Mouse (Mus musculus): ENCODE results near the gene Tm9sf1.

The Tm9sf1 gene

DNA sequence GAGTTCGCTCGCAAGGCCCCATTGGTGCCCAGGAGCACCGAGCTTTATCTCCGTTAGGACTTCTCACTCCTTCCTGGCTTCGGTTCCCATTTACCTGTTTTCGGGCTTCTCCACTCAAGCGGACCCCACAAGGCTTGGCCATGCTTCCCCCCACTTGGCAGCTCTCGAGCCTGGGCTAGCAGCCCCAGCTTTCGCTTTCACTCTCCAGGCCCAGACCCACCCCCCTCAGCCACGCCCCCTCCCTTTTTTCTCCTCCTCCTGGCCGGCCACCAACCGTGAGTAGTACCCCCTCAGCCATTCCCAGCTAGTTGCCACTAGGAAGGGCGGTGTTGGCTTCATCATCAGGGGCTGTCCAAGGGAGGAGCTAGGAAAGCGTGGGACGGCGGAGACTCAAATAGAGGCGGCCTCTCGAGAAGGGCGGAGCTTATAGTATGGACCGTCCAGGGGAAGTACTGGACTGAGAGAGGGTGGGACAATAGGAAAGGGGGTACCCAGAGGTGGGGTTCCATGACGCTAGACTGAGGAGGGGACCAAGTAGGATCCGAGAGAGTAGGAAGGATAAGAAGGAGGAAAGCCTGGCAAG lies 52.8 kb downstream of the Tm9sf1 start, which contains the start of gene Psme2:
Gene Psme2, minus strand, starts transcription at position 366 of the 583 bp plus-strand sequence.
- peak; percentile 97 for DNase-seq (ENCODE audit: low read depth, low spot score)

DNA sequence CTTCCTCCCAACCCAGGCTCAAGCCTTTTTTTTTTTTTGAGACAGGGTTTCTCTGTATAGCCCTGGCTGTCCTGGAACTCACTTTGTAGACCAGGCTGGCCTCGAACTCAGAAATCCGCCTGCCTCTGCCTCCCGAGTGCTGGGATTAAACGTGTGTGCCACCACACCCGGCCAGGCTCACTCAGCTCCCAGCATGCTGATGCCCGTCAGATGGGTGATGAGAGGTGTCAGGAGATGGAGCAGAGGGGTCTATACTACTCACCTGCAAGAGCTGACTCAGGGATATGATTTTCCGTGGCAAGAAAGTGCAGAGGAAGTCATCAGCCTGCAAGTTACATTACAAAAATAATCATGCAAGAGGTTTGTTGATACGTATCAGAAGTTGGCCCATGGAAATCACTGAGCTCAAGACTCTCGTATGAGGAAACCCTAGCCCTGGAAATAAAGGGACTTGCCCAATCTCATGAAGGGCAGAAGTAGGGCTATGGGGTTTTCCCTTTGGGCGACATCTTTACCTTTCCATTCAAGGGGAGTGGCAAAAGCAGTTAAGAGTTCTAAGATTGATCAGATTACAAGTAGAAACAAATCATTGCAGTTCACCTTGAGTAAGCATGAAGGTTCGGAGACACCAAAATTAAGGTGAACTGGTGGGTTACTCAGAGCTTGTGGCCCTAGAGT lies 53.7 kb downstream of the Tm9sf1 start:
- DNase-seq (ENCODE audit: low read depth, low spot score) = no peak

DNA sequence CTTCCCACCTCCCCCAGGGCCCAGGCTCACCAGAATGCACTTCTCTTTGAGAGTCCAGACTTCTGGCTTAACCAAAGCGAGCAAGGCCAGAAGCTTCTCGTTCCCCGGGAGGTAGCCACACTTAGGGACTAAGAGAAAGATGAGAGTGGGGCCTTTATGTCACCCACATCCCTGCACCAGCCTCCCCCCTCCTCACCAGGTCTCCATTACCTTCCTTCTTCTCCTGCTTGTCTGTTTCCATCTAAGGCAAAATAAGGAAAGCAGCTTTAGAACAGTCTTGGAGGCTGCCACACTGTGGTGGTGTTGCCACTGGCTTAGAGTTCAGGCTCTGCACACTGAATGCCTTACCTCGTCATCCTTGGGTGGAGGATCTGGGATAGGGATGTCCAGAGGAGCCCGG lies 54.3 kb downstream of the Tm9sf1 start:
- no peak for DNase-seq (ENCODE audit: low read depth, low spot score)

DNA sequence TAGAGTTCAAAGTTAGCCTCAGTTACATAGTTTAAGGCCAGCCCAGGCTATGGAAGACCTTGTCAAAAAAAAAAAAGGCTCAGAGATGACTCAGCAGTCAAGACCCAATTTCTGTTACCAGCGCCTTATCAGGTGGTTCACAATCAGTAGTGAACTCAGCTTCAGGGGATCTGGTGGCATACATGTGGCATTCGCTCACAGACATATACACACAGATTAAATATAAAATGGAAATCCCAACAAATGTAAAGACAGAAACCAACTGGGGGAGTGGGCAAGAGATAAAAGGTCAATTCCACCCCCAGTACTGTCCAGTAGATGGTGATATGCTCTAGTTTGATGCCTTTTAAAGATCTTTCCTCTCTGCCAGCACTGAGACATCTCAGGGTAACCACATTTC lies 57.5 kb downstream of the Tm9sf1 start:
- DNase-seq (ENCODE audit: low read depth, low spot score) = no peak

Data from skeletal muscle tissue, adult 2 months (tissue).